Mouse (Mus musculus) embryo, embryonic 11.5 days (tissue): ENCODE measurements at regions not wholly inside any gene's neighbourhood (a gene's known extent, or its start where the extent isn't known, plus 50 kb on each side); places are given as distances from the start of the nearest gene placed in this dataset.

Experiments
- DNase-seq: peaks from one replicate; pipeline ENCODE4 v3.0.0-alpha.2; 2012; ENCODE audit warnings: low read depth, low spot score

- DNase-seq = no peak
These were observed 121.0 kb downstream of the Rbm26 start for GRCm38 (mm10) chr14:105056171-105056570.

- no peak for DNase-seq
These were observed 138.3 kb downstream of the Rbm26 start for GRCm38 (mm10) chr14:105038798-105039197.

GRCm38 (mm10) chr14:105034712-105035377 is 142.3 kb downstream of the Rbm26 start:
- no peak for DNase-seq

GRCm38 (mm10) chr14:105019971-105020370 is 157.2 kb downstream of the Rbm26 start:
- DNase-seq = no peak

- DNase-seq = peak; percentile 9
These were observed 160.9 kb downstream of the Rbm26 start for GRCm38 (mm10) chr14:105016089-105016846.

GRCm38 (mm10) chr14:105015278-105015677 is 161.8 kb downstream of the Rbm26 start:
- no peak for DNase-seq

GRCm38 (mm10) chr14:105010742-105011141 is 166.4 kb downstream of the Rbm26 start:
- no peak for DNase-seq

GRCm38 (mm10) chr14:105008331-105008730 is 168.8 kb downstream of the Rbm26 start:
- no peak for DNase-seq

GRCm38 (mm10) chr14:104994066-104994465 is 183.1 kb downstream of the Rbm26 start:
- no peak for DNase-seq

GRCm38 (mm10) chr14:104966046-104966445 is 211.1 kb downstream of the Rbm26 start:
- peak; percentile 29 for DNase-seq

GRCm38 (mm10) chr14:104943450-104943849 is 233.7 kb downstream of the Rbm26 start:
- no peak for DNase-seq

- no peak for DNase-seq
These were observed 237.2 kb downstream of the Rbm26 start for GRCm38 (mm10) chr14:104939961-104940360.

- DNase-seq = no peak
These were observed 239.9 kb downstream of the Rbm26 start for GRCm38 (mm10) chr14:104937083-104937864.

- DNase-seq = no peak
These were observed 241.2 kb downstream of the Rbm26 start for GRCm38 (mm10) chr14:104935956-104936355.

- DNase-seq = no peak
These were observed 271.4 kb downstream of the Rbm26 start for GRCm38 (mm10) chr14:104905706-104906105.

GRCm38 (mm10) chr14:104902120-104903027 is 274.8 kb downstream of the Rbm26 start:
- no peak for DNase-seq

GRCm38 (mm10) chr14:104901072-104901471 is 276.1 kb downstream of the Rbm26 start:
- no peak for DNase-seq

- DNase-seq = no peak
These were observed 305.9 kb downstream of the Rbm26 start for GRCm38 (mm10) chr14:104871203-104871602.

- DNase-seq = no peak
These were observed 309.6 kb downstream of the Rbm26 start for GRCm38 (mm10) chr14:104867540-104867939.

GRCm38 (mm10) chr14:104863881-104864280 is 313.2 kb downstream of the Rbm26 start:
- DNase-seq = no peak

GRCm38 (mm10) chr14:104855913-104856312 is 321.2 kb downstream of the Rbm26 start:
- DNase-seq = no peak
